Mouse (Mus musculus): ENCODE data around the gene Spn. TPM values are rescaled to one million over a fixed set of nuclear protein-coding genes. Genes with fewer than 3 reads are reported as not detected.

Spn gene
- total and polyA plus RNA-seq, 3 experiments: 135 to 184 (median 169) TPM

- H3K9ac ChIP-seq (ENCODE audit: control insufficient read depth, low read depth, low read length, poor library complexity, severe bottlenecking): peak overlapping the region; percentile 65
- H3K79me2 ChIP-seq (ENCODE audit: control insufficient read depth, insufficient read depth, low read length, poor library complexity): peaks cover 43% of the 10 kb centered on the region
- H3K27me3 ChIP-seq (ENCODE audit: control insufficient read depth in 1 of 2, insufficient read depth in 2 of 2, low read length in 2 of 2): no peaks in the 10 kb centered on the region
- peak; percentile 70; the same call in 1 of the 2 replicates for TF ChIP-seq MXI1 (IDR thresholded peaks at IDR 0.05; ENCODE audit: low read depth, low read length)
- peak; percentile 36; the same call in 1 of the 2 replicates for TF ChIP-seq ZMIZ1 (IDR thresholded peaks at IDR 0.05; ENCODE audit: low read depth, low read length)
- TF ChIP-seq ELF1 (IDR thresholded peaks at IDR 0.05; ENCODE audit: low read depth, low read length): no peak
- peak; percentile 93 to 97 for TF ChIP-seq EP300 (IDR thresholded peaks at IDR 0.05; ENCODE audit: low read depth in 1 of 2, low read length in 2 of 2)
- peak; percentile 96 for TF ChIP-seq SIN3A (IDR thresholded peaks at IDR 0.05; ENCODE audit: low read length)
- peak; percentile 74; the same call in 1 of the 2 replicates for TF ChIP-seq RCOR1 (IDR thresholded peaks at IDR 0.05; ENCODE audit: low read depth, low read length)
- peak; percentile 50; the same call in 1 of the 2 replicates for TF ChIP-seq JUND (IDR thresholded peaks at IDR 0.05; ENCODE audit: low read depth, low read length)
- TF ChIP-seq GATA1 (IDR thresholded peaks at IDR 0.05; ENCODE audit: low read depth, low read length): peak; percentile 93
- no peak for TF ChIP-seq GABPA (IDR thresholded peaks at IDR 0.05; ENCODE audit: low read depth, low read length)
- peak; percentile 91 for TF ChIP-seq ETS1 (IDR thresholded peaks at IDR 0.05; ENCODE audit: low read depth, low read length)
- no peak for TF ChIP-seq RAD21 (IDR thresholded peaks at IDR 0.05; ENCODE audit: low read depth, low read length)
- TF ChIP-seq HCFC1 (IDR thresholded peaks at IDR 0.05; ENCODE audit: low read depth, low read length): no peak; the same call in 1 of the 2 replicates
- TF ChIP-seq POLR2A (IDR thresholded peaks at IDR 0.05; ENCODE audit: control insufficient read depth in 1 of 2, insufficient read depth in 1 of 2, low read depth in 1 of 2, low read length in 2 of 2, poor library complexity in 1 of 2): peak in 1 of 2 experiments; percentile 76; a peak in 2 of 4 replicates
- TF ChIP-seq USF1 (IDR thresholded peaks at IDR 0.05; ENCODE audit: low read depth, low read length): peak; percentile 84
- TF ChIP-seq TAL1 (IDR thresholded peaks at IDR 0.05; ENCODE audit: low read length): peak; percentile 78
- peak; percentile 66 for TF ChIP-seq NELFE (IDR thresholded peaks at IDR 0.05; ENCODE audit: low read depth, low read length)
- no peak for TF ChIP-seq SMC3 (IDR thresholded peaks at IDR 0.05; ENCODE audit: low read depth, low read length)
- TF ChIP-seq MYB (IDR thresholded peaks at IDR 0.05; ENCODE audit: low read depth, low read length): peak; percentile 87; the same call in 1 of the 2 replicates
- no peak for TF ChIP-seq USF2 (IDR thresholded peaks at IDR 0.05; ENCODE audit: borderline replicate concordance in 1 of 2, insufficient read depth in 1 of 2, low read depth in 1 of 2, low read length in 2 of 2)
- no peak for TF ChIP-seq MAZ (IDR thresholded peaks at IDR 0.05; ENCODE audit: low read depth, low read length)
- peak; percentile 76 for TF ChIP-seq POLR2AphosphoS2 (IDR thresholded peaks at IDR 0.05; ENCODE audit: low read length)
- peak; percentile 92 for TF ChIP-seq TCF12 (IDR thresholded peaks at IDR 0.05; ENCODE audit: low read depth, low read length)
- TF ChIP-seq ZKSCAN1 (IDR thresholded peaks at IDR 0.05; ENCODE audit: low read depth, low read length): no peak
- peak; percentile 85 for TF ChIP-seq BHLHE40 (IDR thresholded peaks at IDR 0.05; ENCODE audit: borderline replicate concordance, low read depth, low read length)
- TF ChIP-seq ZC3H11A (IDR thresholded peaks at IDR 0.05; ENCODE audit: low read depth, low read length): no peak
- TF ChIP-seq TBP (IDR thresholded peaks at IDR 0.05; ENCODE audit: low read depth, low read length): peak; percentile 77
- TF ChIP-seq MYC (IDR thresholded peaks at IDR 0.05; ENCODE audit: low read depth, low read length): peak; percentile 12; the same call in 1 of the 2 replicates
- no peaks in the 10 kb centered on the region for H3K9me3 ChIP-seq (replicated peaks; ENCODE audit: insufficient read depth, low read length)
- H3K4me1 ChIP-seq (ENCODE audit: control insufficient read depth in 1 of 2, insufficient read depth in 2 of 2, low read length in 2 of 2): peaks cover 17 to 57% of the 10 kb centered on the region in 2 experiments
- peak overlapping the region; percentile 99 for H3K27ac ChIP-seq (ENCODE audit: control insufficient read depth, low read depth, low read length)
- peak; percentile 86 for DNase-seq (ENCODE audit: low read depth, low spot score)
- H3K4me3 ChIP-seq (ENCODE audit: control insufficient read depth in 1 of 2, insufficient read depth in 1 of 2, low read depth in 2 of 2, low read length in 2 of 2): peak overlapping the region in 1 of 2 experiments; percentile 18; a peak in 2 of 4 replicates
- H3K36me3 ChIP-seq (ENCODE audit: control insufficient read depth in 1 of 2, insufficient read depth in 2 of 2, low read length in 2 of 2): peaks cover 0 to 45% of the 10 kb centered on the region in 2 experiments; a peak in 3 of 4 replicates
These were observed 1.5 kb upstream of the Spn start for GRCm38 (mm10) chr7:127139100-127139499.
